Mouse (Mus musculus): ENCODE results near the gene Pms2. TPM values are rescaled to one million over a fixed set of nuclear protein-coding genes. Genes with fewer than 3 reads are reported as not detected.

The Pms2 gene
- total and polyA plus RNA-seq, 3 experiments = 16.5 to 17.3 TPM; not detected in 1

GRCm38 (mm10) chr5:143902111-143902510 lies 7.7 kb upstream of the Pms2 start:
- no peaks in the 10 kb centered on the region for H3K9me3 ChIP-seq (replicated peaks; ENCODE audit: insufficient read depth, low read length)
- H3K4me3 ChIP-seq (ENCODE audit: control insufficient read depth in 1 of 2, insufficient read depth in 1 of 2, low read depth in 2 of 2, low read length in 2 of 2) = no peak overlapping the region
- H3K36me3 ChIP-seq (ENCODE audit: control insufficient read depth in 1 of 2, insufficient read depth in 2 of 2, low read length in 2 of 2) = peaks cover 0 to 16% of the 10 kb centered on the region in 2 experiments; a peak in 3 of 4 replicates
- TF ChIP-seq POLR2AphosphoS5 (IDR thresholded peaks at IDR 0.05; ENCODE audit: borderline replicate concordance, low read depth, low read length) (no peak), RCOR1 (IDR thresholded peaks at IDR 0.05; ENCODE audit: low read depth, low read length) (no peak), SIN3A (IDR thresholded peaks at IDR 0.05; ENCODE audit: low read length) (no peak), ELF1 (IDR thresholded peaks at IDR 0.05; ENCODE audit: low read depth, low read length) (no peak), NRF1 (IDR thresholded peaks at IDR 0.05; ENCODE audit: insufficient read depth, low read depth, low read length, poor library complexity, severe bottlenecking) (no peak), CHD1 (IDR thresholded peaks at IDR 0.05; ENCODE audit: low read depth, low read length) (no peak), CHD2 (IDR thresholded peaks at IDR 0.05; ENCODE audit: low read length) (no peak), NELFE (IDR thresholded peaks at IDR 0.05; ENCODE audit: low read depth, low read length) (no peak), MXI1 (IDR thresholded peaks at IDR 0.05; ENCODE audit: low read depth, low read length) (no peak), ZMIZ1 (IDR thresholded peaks at IDR 0.05; ENCODE audit: low read depth, low read length) (no peak), GATA1 (IDR thresholded peaks at IDR 0.05; ENCODE audit: low read depth, low read length) (no peak), RAD21 (IDR thresholded peaks at IDR 0.05; ENCODE audit: low read depth, low read length) (no peak), USF1 (IDR thresholded peaks at IDR 0.05; ENCODE audit: low read depth, low read length) (no peak)
- H3K27ac ChIP-seq (ENCODE audit: control insufficient read depth, low read depth, low read length) = no peak overlapping the region
- no peaks in the 10 kb centered on the region; a peak in 1 of 4 replicates for H3K4me1 ChIP-seq (ENCODE audit: control insufficient read depth in 1 of 2, insufficient read depth in 2 of 2, low read length in 2 of 2)
- no peak for DNase-seq (ENCODE audit: low read depth, low spot score)
- H3K27me3 ChIP-seq (ENCODE audit: control insufficient read depth in 1 of 2, insufficient read depth in 2 of 2, low read length in 2 of 2) = no peaks in the 10 kb centered on the region
- no peak overlapping the region for H3K9ac ChIP-seq (ENCODE audit: control insufficient read depth, low read depth, low read length, poor library complexity, severe bottlenecking)
- H3K79me2 ChIP-seq (ENCODE audit: control insufficient read depth, insufficient read depth, low read length, poor library complexity) = peaks cover 4% of the 10 kb centered on the region

GRCm38 (mm10) chr5:143903813-143904212 lies 6.0 kb upstream of the Pms2 start:
- Histone ChIP-seq H3K4me3 (ENCODE audit: control insufficient read depth in 1 of 2, insufficient read depth in 1 of 2, low read depth in 2 of 2, low read length in 2 of 2) (no peak overlapping the region), H3K27ac (ENCODE audit: control insufficient read depth, low read depth, low read length) (no peak overlapping the region), H3K36me3 (ENCODE audit: control insufficient read depth in 1 of 2, insufficient read depth in 2 of 2, low read length in 2 of 2) (peaks cover 6 to 14% of the 10 kb centered on the region in 2 experiments), H3K79me2 (ENCODE audit: control insufficient read depth, insufficient read depth, low read length, poor library complexity) (peaks cover 20% of the 10 kb centered on the region), H3K4me1 (ENCODE audit: control insufficient read depth in 1 of 2, insufficient read depth in 2 of 2, low read length in 2 of 2) (peaks cover 0 to 10% of the 10 kb centered on the region in 2 experiments; a peak in 3 of 4 replicates), H3K9ac (ENCODE audit: control insufficient read depth, low read depth, low read length, poor library complexity, severe bottlenecking) (no peak overlapping the region), H3K27me3 (ENCODE audit: control insufficient read depth in 1 of 2, insufficient read depth in 2 of 2, low read length in 2 of 2) (no peaks in the 10 kb centered on the region), H3K9me3 (replicated peaks; ENCODE audit: insufficient read depth, low read length) (no peaks in the 10 kb centered on the region)
- TF ChIP-seq E2F4 (IDR thresholded peaks at IDR 0.05; ENCODE audit: borderline replicate concordance, low read depth, low read length) (no peak), MAFK (IDR thresholded peaks at IDR 0.05; ENCODE audit: borderline replicate concordance, low read depth, low read length) (no peak)
- no peak for DNase-seq (ENCODE audit: low read depth, low spot score)

- TF ChIP-seq USF2 (IDR thresholded peaks at IDR 0.05; ENCODE audit: borderline replicate concordance in 1 of 2, insufficient read depth in 1 of 2, low read depth in 1 of 2, low read length in 2 of 2) (no peak), ELF1 (IDR thresholded peaks at IDR 0.05; ENCODE audit: low read depth, low read length) (no peak), GABPA (IDR thresholded peaks at IDR 0.05; ENCODE audit: low read depth, low read length) (no peak)
- H3K9me3 ChIP-seq (replicated peaks; ENCODE audit: insufficient read depth, low read length) = no peaks in the 10 kb centered on the region
- no peak overlapping the region for H3K4me3 ChIP-seq (ENCODE audit: control insufficient read depth in 1 of 2, insufficient read depth in 1 of 2, low read depth in 2 of 2, low read length in 2 of 2)
- peaks cover 36% of the 10 kb centered on the region for H3K79me2 ChIP-seq (ENCODE audit: control insufficient read depth, insufficient read depth, low read length, poor library complexity)
- DNase-seq (ENCODE audit: low read depth, low spot score) = no peak
- no peak overlapping the region for H3K27ac ChIP-seq (ENCODE audit: control insufficient read depth, low read depth, low read length)
- no peaks in the 10 kb centered on the region for H3K27me3 ChIP-seq (ENCODE audit: control insufficient read depth in 1 of 2, insufficient read depth in 2 of 2, low read length in 2 of 2)
- no peak overlapping the region for H3K9ac ChIP-seq (ENCODE audit: control insufficient read depth, low read depth, low read length, poor library complexity, severe bottlenecking)
- H3K36me3 ChIP-seq (ENCODE audit: control insufficient read depth in 1 of 2, insufficient read depth in 2 of 2, low read length in 2 of 2) = peaks cover 13 to 14% of the 10 kb centered on the region in 2 experiments
- peaks cover 0 to 15% of the 10 kb centered on the region in 2 experiments; a peak in 3 of 4 replicates for H3K4me1 ChIP-seq (ENCODE audit: control insufficient read depth in 1 of 2, insufficient read depth in 2 of 2, low read length in 2 of 2)
Measured at GRCm38 (mm10) chr5:143906429-143906828, 3.3 kb upstream of the Pms2 start.
